Mouse (Mus musculus) CD4-positive helper T cell, adult 2 months (primary cell): ENCODE data around the gene Ptrh1.

Source experiments
- DNase-seq: peaks from one replicate; pipeline ENCODE4 v3.0.0-alpha.2; 2012; ENCODE audit warnings: low read depth, missing footprints, low spot score

Gene Ptrh1

DNA sequence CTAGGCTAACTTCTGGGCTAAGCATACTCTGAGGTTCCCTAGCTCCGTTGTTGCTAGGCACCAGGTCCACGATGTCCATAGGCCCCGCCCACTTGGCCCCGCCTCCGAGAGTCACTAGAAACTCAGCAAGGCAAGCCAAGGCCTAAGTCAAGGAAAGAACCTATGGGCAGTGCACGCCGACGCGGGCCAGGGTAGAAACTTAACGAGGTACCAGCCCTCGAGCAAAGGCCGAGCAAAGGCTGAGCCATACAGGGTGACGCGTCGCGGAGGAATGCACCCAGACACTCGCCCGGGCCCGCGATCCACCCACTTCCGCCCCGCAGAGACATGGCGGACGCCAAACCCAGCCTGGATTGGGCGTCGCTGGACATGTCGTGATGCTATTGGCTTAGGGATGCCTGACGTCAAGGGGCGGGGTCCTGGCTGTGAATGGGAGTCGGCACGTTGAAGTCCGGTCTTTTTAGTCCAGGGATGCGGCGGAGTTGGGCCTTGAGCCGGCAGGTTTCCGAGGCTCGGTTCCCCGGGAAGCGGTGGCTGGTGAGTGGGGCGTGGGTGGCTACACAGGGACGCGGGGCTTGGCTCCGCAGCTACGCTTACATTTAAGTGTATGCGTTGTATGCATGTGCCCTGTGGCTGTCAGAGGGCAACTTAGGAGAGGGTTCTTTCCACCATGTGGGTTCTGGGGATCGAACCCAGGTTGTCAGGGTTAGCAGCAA lies at the start of gene Ptrh1, which contains the start of gene Ttc16:
Gene Ptrh1, plus strand, starts transcription at position 428 of the 716 bp plus-strand sequence.
Gene Ttc16, minus strand, starts transcription at position 275 of the 716 bp plus-strand sequence.
- peak; percentile 96 for DNase-seq

DNA sequence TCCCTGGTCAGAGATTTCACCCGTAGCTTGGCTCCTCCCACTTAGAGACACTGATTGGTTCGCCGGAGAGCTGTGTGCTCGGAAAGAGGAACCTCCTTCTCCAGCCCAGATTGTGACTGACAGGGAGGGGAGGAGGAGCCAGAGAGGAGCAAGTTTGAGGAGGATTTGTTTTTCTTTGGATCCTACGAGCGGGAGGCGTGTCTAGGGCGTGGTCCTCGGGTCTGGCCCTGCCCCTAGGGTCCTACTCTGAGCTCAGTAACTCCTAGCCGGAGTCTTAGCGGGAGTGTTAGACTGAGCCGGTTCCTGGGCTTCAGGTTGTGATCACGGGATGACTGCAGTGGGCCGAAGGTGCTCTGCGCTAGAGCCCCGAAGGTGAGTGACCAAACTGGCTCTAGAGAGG lies 48.2 kb upstream of the Ptrh1 start:
- peak; percentile 78 for DNase-seq

DNA sequence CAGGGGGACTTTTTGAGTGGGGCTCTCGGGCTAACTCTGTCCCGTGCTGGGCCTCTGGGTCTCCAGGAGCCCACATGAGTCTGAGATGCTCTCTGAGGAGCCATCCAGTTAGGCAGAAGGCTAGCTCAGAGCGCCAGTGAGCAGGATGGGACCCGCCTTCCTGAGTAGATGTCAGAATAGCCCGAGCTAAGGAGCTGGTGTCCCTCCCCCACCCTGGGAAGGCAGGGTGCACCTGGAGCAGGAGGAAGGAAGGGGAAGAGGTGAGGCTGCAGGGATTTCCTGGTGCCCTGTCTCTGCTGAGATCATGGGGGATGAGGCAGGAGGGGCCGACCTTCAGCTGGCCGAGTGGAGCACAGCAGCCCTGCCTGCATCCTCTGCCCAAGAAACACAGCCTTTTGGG lies 47.1 kb upstream of the Ptrh1 start:
- no peak for DNase-seq

DNA sequence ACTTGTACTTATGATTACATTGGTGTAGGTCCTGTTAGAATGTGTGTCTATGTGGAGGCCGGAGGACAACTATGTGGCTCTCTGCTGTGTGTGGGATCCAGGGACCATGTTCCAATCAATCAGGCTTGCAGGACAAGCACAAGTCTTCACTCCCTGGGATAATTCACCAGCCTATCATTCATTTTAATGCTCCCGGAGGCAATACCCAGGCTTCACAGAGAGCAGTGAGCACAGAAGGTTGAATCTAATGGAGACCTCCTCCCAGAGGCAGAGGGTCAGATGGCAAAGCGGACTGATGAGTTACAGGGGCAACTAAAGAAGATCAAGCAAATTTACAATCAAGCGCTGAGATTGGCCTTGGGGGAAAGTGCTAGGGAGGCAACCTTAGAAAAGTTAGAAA lies 46.0 kb upstream of the Ptrh1 start:
- no peak for DNase-seq

DNA sequence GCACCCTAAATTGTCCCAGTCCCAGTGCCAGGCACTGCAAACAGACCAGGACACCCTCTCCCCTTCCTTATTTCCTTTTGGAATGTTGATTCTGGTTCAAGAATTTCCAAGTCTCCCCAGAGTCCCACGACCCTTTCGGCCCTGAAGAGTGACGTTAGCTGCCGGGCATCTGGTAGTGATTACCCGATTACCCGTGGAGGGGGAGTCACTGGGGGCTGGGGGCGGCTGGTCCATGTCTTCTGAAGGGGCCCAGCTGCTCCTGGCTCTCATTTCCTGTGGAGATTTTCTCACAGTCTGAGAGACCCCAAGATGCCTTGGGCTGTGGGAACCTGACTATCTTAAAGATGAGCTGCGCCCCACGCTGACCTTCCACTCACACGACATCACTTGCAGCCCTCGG lies 44.7 kb upstream of the Ptrh1 start:
- no peak for DNase-seq

DNA sequence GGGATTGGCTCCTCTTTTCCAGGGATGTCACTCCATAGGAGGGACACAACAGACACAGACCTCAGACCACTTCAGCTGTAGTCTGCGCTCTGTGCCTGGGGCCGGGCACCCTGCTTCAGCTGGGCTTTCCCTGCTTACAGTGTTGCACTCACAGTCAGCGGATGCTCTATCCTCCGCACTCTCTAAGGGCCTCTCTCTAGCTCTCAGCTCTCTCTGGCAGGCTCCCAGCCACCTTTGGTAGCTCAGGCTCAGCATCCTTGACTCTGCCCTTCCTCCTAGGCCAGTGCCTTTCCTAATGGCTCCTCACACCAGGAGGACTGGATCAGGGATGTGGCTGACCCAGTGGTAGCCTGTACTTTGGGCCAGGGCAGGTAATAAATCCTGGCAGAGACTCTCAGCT lies 43.7 kb upstream of the Ptrh1 start:
- DNase-seq: no peak

DNA sequence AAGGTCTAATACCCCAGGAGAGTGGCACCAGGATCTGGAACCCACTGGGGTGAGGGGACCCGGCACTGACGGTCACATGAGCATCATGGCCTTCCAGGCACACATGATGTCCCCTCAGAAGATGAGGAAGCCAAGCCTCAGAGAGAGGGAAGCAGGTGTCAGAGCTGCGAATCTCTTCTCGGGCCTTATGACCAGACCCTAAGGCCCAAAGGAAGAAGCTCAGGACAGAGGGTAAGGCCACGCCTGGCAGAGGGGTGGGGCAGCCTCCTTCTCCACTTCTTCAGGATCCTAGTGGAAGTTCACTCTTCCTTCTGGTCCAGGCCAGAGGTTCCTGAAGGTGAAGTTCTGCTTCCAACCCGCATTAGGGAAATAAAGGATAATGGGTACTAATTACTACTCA lies 42.9 kb upstream of the Ptrh1 start:
- DNase-seq: no peak

DNA sequence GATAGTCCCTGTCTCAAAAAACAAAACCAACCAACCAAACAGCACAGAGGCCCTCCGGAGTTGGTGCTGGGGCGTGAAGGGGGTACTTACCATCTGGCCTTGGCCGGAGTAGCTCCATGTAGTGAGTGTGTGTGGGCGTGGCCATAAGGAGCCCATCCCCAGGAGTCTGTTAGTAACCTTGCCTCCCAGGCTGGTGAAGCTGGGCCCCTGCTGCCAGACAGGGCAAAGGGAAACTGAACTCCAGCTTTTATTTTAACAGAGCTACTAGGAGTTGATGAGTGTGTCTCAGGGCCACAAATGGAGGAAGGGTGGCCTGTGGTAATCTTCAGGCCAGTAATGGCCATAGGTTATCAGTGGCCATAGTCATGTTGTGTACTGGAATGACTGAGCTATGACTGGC lies 41.1 kb upstream of the Ptrh1 start:
- no peak for DNase-seq

DNA sequence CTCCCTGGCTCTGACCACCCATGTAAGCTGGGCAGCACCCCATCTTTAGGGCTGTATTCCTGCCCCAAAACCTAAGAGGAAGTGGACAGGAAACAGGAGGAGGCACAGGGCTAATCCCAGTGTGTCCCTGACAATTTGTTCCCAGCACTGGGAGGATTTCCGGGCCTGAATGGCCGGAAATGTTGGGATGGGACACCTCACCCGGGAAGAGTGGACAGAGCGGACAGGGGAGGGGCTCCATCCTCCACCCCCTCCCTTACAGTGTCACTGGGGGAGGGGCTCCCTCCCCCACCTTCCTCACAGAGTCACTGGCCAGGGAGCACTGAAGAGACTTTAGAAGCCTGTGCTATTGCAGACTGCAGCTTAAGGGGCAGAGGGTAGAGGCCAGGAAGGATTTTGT lies 40.7 kb upstream of the Ptrh1 start:
- no peak for DNase-seq

DNA sequence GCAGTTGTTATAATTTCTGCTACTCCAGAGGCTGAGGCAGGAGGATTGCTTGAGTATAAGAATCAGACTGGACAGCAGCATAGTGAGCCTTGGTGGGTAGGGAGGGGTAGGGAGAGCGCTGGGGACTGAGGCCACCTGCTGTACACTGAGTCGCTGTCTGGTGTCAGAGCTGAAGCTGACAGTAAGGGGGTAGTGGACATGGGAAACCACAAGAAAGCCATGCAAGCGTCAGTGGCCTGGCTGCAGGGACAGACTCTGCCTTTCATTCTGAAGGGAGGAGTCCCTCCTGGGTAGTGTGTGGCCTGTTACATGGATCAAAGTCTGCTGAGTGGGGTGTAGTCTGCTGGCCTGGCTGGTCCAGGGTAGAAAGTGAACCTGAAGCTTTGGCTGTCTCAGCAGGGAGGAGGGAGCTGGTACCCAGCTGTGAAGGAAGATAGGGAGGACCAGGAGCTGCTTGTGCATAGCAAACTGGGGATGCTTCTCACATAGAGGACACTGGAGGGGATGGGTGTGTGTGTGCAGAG lies 39.2 kb upstream of the Ptrh1 start:
- DNase-seq: no peak

DNA sequence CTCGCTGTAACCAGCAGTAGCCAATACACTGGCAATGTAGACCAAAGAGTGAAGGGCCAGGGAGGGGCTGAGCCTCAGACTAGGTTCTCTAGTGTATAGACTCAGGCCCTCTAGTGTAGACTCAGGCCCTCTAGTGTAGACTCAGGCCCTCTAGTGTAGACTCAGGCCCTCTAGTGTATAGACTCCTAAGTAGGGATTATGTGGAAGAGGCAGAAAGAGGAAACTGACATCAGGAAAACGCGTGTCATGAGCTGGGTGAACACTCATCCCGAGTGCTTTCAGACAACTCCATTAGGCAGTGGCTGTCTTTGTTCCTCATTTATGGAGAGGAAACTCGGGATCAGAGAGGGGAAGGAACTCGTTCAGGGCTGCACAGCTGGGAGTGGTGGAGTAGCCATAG lies 38.6 kb upstream of the Ptrh1 start:
- DNase-seq: no peak

DNA sequence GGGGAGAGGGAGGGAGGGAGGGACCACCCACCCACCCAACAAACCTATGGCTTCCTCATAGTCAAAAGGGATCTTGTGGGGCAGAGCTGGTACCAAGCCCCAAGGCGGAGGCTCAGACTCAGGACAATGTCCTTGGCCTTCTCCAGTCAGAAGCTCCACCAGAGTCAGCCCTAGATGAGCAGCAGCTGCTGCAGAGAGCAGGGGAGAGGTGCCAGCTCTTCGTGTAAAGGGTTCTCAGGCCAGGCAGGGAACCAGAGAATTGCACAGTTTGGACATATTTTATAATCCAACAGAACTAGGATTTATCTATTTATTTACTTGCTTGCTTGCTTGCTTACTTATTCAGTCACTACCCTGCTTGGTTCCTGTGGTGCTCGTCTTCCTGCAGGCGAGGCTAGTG lies 36.3 kb upstream of the Ptrh1 start:
- no peak for DNase-seq

DNA sequence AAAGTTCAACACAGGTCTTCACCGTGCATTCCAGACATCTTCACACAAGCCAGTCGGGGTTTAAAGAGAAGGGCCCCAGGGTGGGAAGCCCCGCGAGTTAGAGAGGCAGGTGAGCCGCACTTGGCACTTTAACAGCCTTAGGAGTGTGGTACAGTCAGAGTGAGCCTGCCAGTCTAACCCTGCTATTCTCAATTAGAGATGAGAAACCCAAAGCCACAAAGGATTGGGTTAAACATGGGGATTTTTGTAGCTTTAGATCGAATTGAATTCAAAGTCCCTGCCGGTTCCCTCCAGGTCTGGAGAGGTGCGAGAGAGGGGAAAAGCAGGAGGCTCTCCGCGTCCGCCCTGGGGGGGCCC lies 34.7 kb upstream of the Ptrh1 start, which contains the start of gene 6330409D20Rik:
Gene 6330409D20Rik, minus strand, starts transcription at position 101 of the 357 bp plus-strand sequence.
- no peak for DNase-seq

DNA sequence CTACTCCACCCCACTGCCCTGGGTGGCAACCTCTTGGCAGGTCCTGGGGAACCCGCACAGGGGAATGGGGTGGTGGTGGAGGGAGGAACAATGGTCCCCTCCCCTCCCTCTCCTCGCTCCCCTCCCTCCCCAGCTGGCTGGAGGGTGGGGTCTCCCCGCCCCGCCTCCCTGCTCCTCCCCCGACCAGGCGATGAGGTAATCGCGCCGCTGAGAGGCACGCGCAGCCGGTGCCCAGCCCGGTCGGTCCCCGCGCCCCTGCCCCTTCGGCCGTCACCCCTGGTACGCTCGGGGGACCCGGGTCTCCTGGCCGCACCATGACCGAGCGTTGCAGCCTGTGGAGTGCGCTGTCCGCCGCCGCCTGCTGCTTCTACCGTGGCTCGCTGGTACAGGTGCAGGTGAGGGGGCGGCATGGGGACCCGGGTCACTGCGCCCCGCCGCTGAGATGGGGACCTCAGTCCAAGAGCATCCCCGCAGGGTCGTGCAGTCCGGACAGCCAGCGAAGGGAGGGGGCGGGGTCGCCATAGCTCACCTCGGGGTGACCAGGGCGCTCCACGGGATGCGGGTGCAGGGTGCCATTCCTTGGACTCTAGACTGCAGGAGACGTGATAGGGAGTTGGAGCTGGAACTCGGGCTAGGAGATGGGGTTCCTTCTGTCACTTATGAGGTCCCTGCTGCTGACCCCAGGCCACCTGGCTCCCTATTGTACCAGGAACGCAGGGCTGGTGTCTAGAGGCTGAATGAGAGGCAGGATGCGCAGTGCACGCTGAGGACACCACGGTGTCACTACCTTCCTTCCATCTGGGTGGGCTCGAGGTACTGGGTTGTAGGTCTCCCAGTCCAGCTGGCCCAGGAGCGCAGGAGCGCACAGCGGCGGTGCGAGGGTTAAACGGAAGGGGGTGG lies 34.1 kb upstream of the Ptrh1 start:
- DNase-seq: no peak

DNA sequence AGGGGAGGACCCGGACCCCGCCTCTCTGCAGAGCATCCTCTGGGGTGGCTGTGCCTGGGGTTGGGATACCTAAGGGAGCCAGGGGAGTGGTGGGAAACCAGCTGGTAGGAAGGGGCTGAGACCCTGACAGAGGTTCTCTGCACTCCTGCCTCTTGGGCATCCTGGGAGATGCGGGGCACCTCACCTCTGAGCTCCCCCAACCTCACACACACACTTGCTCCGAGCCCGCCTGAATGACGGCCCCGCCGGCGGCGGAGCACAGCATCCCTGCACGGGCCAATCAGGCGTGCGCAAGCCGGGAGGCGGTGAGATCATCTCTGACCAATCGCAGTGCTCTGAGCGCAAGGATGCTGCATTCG lies 33.4 kb upstream of the Ptrh1 start:
- no peak for DNase-seq

DNA sequence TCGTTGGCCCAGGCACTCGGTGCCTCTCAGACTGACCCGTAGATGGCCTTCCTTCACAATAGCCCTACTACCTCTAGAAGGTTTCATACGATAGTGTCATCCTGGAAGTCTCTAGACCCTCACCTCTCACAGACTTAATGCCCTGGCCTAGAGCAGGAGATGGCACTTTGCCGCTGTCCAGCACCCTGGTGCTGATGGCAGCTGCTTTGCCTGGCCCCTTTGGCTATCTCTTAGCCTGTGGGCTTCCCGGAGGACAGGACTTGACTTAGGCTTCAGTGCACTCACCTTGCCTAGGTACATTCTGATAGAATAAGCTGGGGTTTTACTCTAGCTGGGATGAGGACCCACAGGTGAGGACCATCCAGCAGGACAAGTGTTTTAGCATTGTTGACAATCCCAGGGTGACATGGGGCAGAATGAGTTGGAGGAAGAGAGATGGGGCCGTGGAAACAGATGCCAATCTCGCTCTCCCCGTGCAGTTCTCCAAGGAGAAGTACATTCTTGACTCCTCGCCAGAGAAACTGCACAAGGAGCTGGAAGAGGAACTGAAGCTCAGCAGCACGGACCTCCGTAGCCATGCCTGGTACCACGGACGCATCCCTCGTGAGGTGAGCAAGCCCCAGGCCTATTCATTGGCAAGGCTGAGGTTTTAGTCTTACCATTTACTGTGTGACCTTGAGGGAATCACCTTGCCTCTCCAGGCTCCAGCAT lies 31.2 kb upstream of the Ptrh1 start:
- no peak for DNase-seq

DNA sequence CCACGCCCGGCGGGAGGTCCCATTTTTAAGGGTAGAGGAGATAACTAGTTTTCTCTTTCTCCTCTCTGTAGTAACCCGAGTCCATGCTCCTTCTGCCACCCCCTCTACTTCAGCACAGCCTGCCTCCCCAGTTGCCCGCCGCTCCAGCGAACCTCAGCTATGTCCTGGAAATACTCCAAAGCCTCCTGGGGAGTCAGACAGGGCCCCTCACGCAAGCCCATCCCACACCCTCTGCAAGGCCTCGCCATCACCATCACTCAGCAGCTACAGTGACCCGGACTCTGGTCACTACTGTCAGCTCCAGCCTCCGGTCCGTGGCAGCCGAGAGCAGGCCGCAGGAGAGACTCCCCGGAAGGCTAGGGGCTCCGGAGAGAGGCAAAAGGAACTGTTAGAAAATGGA lies 26.5 kb upstream of the Ptrh1 start:
- DNase-seq: no peak

DNA sequence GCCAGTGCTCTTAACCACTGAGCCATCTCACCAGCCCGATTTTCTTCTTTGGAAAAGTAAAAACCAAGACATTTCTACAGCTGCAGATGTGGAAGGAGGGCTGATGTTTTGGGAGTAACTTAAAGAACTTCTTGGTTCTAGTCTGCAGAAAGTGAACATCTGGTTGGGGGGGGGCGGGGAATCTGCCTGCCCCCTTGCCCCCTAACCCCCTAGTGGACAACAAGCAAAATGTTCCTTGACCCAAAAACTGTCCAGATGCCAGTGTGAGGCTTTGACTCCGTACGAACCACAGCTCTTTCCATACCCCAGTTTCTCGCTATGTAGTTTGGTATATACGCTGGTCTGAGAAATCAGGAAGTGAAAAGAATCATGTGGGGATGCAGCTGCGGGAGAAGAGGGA lies 25.4 kb upstream of the Ptrh1 start:
- no peak for DNase-seq

DNA sequence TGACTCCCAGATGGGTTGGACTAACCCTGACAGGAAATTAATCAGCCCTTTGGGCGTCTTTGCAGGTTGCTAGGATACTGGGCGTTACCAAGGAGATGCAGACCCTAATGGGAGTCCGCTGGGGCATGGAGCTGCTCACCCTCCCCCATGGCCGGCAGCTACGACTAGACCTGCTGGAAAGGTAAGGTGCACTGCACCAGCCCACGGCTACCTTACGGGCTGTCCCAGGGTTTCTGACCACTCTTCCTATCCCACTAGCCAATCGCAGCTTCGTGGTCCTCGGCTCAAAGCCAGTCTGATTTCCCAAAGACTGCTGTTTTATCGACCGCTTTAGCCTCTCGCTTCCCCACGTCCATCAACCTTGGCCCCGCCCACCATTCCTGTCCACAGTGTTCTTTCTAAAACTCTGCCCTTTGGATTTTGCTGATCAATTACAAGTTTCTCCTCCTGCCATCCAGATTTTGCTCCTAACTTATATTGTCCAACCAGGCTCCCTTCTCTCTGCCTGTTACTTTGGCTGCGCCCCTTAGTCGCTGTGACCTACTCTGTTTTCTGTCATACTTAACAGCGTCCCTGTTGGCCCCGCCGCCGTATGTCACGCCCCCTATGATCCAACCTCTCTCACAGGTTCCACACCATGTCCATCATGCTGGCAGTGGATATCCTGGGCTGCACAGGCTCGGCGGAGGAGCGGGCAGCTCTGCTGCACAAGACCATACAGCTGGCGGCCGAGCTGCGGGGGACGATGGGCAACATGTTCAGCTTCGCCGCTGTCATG lies 24.5 kb upstream of the Ptrh1 start:
- no peak for DNase-seq

DNA sequence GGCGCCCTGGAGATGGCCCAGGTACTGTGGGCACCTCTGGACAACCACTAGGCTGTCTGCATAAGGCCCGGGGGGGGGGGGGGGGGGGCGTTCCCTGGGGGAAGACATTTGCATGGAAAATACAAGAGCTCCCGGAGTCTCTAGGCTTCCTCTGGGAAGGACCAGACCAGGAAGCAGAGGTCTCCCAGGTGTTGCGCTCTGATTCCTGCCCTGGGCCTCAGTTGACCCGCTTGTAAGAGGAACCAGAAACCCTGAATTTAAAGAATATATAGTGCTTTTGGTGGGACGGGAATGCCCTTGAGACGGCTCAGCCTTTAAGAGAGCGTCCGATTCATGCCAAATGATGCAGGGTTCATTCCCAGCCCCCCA lies 23.9 kb upstream of the Ptrh1 start:
- no peak for DNase-seq

DNA sequence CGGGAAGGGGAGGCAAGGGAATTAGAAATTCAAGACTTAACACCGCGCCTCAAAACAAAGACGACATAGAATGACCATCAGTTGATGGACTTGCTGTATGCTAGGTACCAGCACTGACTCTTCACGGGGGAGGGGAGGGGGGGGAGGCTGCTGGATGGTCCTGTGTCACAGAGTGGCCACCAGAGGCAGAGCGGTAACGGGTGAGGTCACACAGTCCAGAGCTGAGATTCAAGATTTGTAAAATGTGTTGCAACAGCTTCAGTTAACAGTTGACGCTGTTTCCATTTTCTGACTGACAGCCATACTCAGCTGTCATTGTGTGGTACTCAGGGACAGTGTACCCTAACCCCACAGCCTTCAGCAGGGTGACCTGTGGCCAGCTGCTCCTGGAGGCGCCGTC lies 23.4 kb upstream of the Ptrh1 start:
- DNase-seq: no peak

DNA sequence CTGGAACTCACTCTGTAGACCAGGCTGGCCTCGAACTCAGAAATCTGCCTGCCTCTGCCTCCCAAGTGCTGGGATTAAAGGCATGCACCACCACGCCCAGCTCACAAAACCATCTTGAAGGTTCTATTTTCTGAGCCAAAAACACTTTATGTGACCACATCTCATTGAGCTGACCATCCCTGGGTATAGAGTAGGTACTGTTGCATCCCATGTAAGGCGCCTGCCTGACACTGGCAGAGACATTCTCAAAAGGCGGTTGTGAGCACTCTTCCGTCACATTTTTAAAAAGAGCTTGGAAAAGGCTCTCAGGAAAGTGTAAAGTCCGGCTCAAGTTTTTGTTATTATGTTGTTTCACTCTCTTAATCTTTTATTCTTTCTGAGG lies 18.9 kb upstream of the Ptrh1 start:
- no peak for DNase-seq
